Mouse (Mus musculus) liver, postnatal 0 days (tissue): ENCODE measurements at regions not wholly inside any gene's neighbourhood (a gene's known extent, or its start where the extent isn't known, plus 50 kb on each side); places are given as distances from the start of the nearest gene placed in this dataset.

ENCODE experiments used
- CTCF ChIP-seq: sonication (generic); IDR thresholded peaks from 2 replicates; pipeline ENCODE4 v1.5.1; 2016; ENCODE audit warnings: antibody characterized with exemption, low read depth
- EP300 ChIP-seq: IDR thresholded peaks from 2 replicates; pipeline ENCODE4 v1.6.1; 2016; ENCODE audit warnings: antibody characterized with exemption, low read depth, mild to moderate bottlenecking

DNA sequence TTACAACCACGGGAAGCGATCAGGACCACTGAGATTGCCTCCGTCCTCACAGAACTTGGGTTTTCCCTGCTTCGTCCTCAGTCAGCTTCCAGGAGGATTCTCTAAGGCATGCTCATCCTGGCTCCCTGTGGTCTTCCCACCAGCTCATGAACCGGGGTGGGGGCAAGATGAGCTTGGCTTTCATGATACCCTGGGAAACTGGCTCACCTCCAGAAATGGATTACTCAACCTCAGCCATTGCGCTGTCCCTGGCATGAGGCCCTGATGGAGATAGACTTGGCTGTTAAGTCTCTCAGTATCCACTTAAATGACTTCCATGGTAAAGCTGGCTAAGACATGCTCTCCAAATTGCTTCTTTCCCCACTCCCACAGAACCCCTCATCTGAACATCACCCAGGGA, 160.0 kb upstream of the Cdh4 start:
- TF ChIP-seq CTCF (no peak), EP300 (no peak)
